In genomic region chr5:126893063-126893462, GRCm38 (mm10) we compare ENCODE assay signal across 31 mouse cellular contexts.
DNase-seq lines count a peak whose midpoint lies in the region; ATAC-seq and TF ChIP-seq lines count a peak whose summit lies in the region.
"Had no signal": no experiment of that assay in that cellular context is flagged by ENCODE, and none has a peak within 500 bp of the region (broad histone marks: within the 10 kb centered on the region; RNA-seq: fewer than 3 reads in every experiment).

No protein-coding gene starts in this region.

- no peaks in the 10 kb centered on the region for H3K36me3 ChIP-seq in midbrain, postnatal 0 days (ENCODE audit: insufficient read depth, low read length)
- no peaks in the 10 kb centered on the region for H3K36me3 ChIP-seq in midbrain, embryonic 13.5 days
- H3K36me3 ChIP-seq in MEL (ENCODE audit: control insufficient read depth in 1 of 2, insufficient read depth in 2 of 2, low read length in 2 of 2) = no peaks in the 10 kb centered on the region
- no peaks in the 10 kb centered on the region for H3K36me3 ChIP-seq in thymus, adult 2 months (ENCODE audit: control insufficient read depth, insufficient read depth, low read length)
- H3K36me3 ChIP-seq: heart, embryonic 15.5 days; hindbrain, embryonic 12.5 days; limb, embryonic 12.5 days; midbrain, embryonic 10.5 days; neural tube, embryonic 12.5 days had no signal

- no peak overlapping the region for H3K4me3 ChIP-seq in layer of hippocampus, adult 2 months
- no peak overlapping the region for H3K4me3 ChIP-seq in midbrain, postnatal 0 days (ENCODE audit: low read depth, low read length)
- H3K4me3 ChIP-seq in midbrain, embryonic 13.5 days (replicated peaks) = no peak overlapping the region
- no peak overlapping the region for H3K4me3 ChIP-seq in MEL (ENCODE audit: control insufficient read depth in 1 of 2, insufficient read depth in 1 of 2, low read depth in 2 of 2, low read length in 2 of 2)
- no peak overlapping the region for H3K4me3 ChIP-seq in thymus, adult 2 months (ENCODE audit: control insufficient read depth, insufficient read depth, low read length)
- H3K4me3 ChIP-seq: forebrain, embryonic 13.5 days; gastrocnemius, adult 2 months; heart, embryonic 15.5 days; hindbrain, embryonic 12.5 days; limb, embryonic 12.5 days; midbrain, embryonic 10.5 days; myocyte; neural tube, embryonic 12.5 days had no signal

- no peak overlapping the region for H3K27ac ChIP-seq in layer of hippocampus, adult 2 months
- no peak overlapping the region for H3K27ac ChIP-seq in midbrain, postnatal 0 days (ENCODE audit: low read depth, low read length)
- no peak overlapping the region for H3K27ac ChIP-seq in midbrain, embryonic 13.5 days
- H3K27ac ChIP-seq in MEL (ENCODE audit: control insufficient read depth, low read depth, low read length) = no peak overlapping the region
- H3K27ac ChIP-seq in thymus, adult 2 months (ENCODE audit: control insufficient read depth, insufficient read depth, low read length) = no peak overlapping the region
- H3K27ac ChIP-seq: forebrain, embryonic 13.5 days; gastrocnemius, adult 2 months; heart, embryonic 15.5 days; hindbrain, embryonic 12.5 days; limb, embryonic 12.5 days; midbrain, embryonic 10.5 days; neural tube, embryonic 12.5 days had no signal

- H3K27me3 ChIP-seq in midbrain, postnatal 0 days (ENCODE audit: insufficient read depth, low read length) = no peaks in the 10 kb centered on the region
- no peaks in the 10 kb centered on the region for H3K27me3 ChIP-seq in midbrain, embryonic 13.5 days
- no peaks in the 10 kb centered on the region for H3K27me3 ChIP-seq in MEL (ENCODE audit: control insufficient read depth in 1 of 2, insufficient read depth in 2 of 2, low read length in 2 of 2)
- H3K27me3 ChIP-seq in thymus, adult 2 months (ENCODE audit: control insufficient read depth, insufficient read depth, low read length) = no peaks in the 10 kb centered on the region
- H3K27me3 ChIP-seq: forebrain, embryonic 13.5 days; heart, embryonic 15.5 days; hindbrain, embryonic 12.5 days; limb, embryonic 12.5 days; neural tube, embryonic 12.5 days had no signal

- no peaks in the 10 kb centered on the region for H3K79me2 ChIP-seq in MEL (ENCODE audit: control insufficient read depth, insufficient read depth, low read length, poor library complexity)

- no peak for DNase-seq in layer of hippocampus, adult 2 months (ENCODE audit: low spot score in 2 of 2)
- DNase-seq in layer of hippocampus, adult 9-11 months = no peak
- DNase-seq in midbrain, postnatal 0 days (ENCODE audit: low spot score) = no peak
- peak; percentile 10 for DNase-seq in MEL (ENCODE audit: low read depth, low spot score)
- DNase-seq in brain, embryonic 14.5 days (ENCODE audit: low read depth) = no peak
- DNase-seq in thymus, adult 2 months = no peak
- no peak for DNase-seq in frontal cortex, postnatal 36 days (ENCODE audit: low spot score in 2 of 2)
- DNase-seq: adrenal gland, adult 8-10 months; B cell, adult 2 months; cerebellum, adult 11 months; cerebellum, adult 9-10 months; cerebellum, postnatal 36 days; gastrocnemius, adult 2 months; heart, postnatal 36 days; kidney, adult 9 months; kidney, postnatal 10 days; lung, adult 2 months; lung, postnatal 14 days; right cerebral cortex, adult 18-20 months; spleen, adult 18-20 months; thymus, postnatal 14 days had no signal

- no peak for TF ChIP-seq POLR2A in MEL (IDR thresholded peaks at IDR 0.05; ENCODE audit: control insufficient read depth in 1 of 2, insufficient read depth in 1 of 2, low read depth in 1 of 2, low read length in 2 of 2, poor library complexity in 1 of 2)
- no peak for TF ChIP-seq POLR2A in brain, embryonic 14.5 days (IDR thresholded peaks at IDR 0.05; ENCODE audit: borderline replicate concordance, extremely low read depth, insufficient read depth, insufficient read length, poor library complexity, severe bottlenecking)
- no peak for TF ChIP-seq POLR2A in thymus, adult 2 months (IDR thresholded peaks at IDR 0.05; ENCODE audit: control insufficient read depth, extremely low read depth, insufficient read depth, low read length, poor library complexity)

- ATAC-seq in midbrain, postnatal 0 days (ENCODE audit: low FRiP score) = no peak
- ATAC-seq in midbrain, embryonic 13.5 days = no peak
- ATAC-seq: forebrain, embryonic 13.5 days; intestine, postnatal 0 days; midbrain, embryonic 16.5 days had no signal

- WGBS in midbrain, postnatal 0 days = 92% methylated on average over 4 of the region's 4 CpGs
- WGBS in midbrain, embryonic 13.5 days = 92% methylated on average over 4 of the region's 4 CpGs
- 91% methylated on average over 4 of the region's 4 CpGs for WGBS in thymus, adult 2 months

- TF ChIP-seq EP300 in MEL (IDR thresholded peaks at IDR 0.05; ENCODE audit: low read depth in 1 of 2, low read length in 2 of 2) = no peak

- no peak overlapping the region for H3K9ac ChIP-seq in midbrain, postnatal 0 days (replicated peaks; ENCODE audit: low read length, poor library complexity, severe bottlenecking)
- H3K9ac ChIP-seq in midbrain, embryonic 13.5 days (replicated peaks) = no peak overlapping the region
- H3K9ac ChIP-seq in MEL (ENCODE audit: control insufficient read depth, low read depth, low read length, poor library complexity, severe bottlenecking) = no peak overlapping the region
- H3K9ac ChIP-seq: forebrain, embryonic 13.5 days; heart, embryonic 15.5 days; hindbrain, embryonic 12.5 days; limb, embryonic 12.5 days; neural tube, embryonic 12.5 days had no signal

- TF ChIP-seq CTCF in layer of hippocampus, adult 2 months (conservative IDR thresholded peaks at IDR 0.05) = peak; percentile 41
- peak; percentile 48 for TF ChIP-seq CTCF in midbrain, postnatal 0 days (IDR thresholded peaks at IDR 0.05)
- peak; percentile 18 to 29 (median 22); a peak in 3 of 6 replicates for TF ChIP-seq CTCF in MEL (IDR thresholded peaks at IDR 0.05 in 2 of 3, conservative IDR thresholded peaks at IDR 0.05 in 1 of 3; ENCODE audit: control insufficient read depth in 1 of 3, insufficient read depth in 1 of 3, low read depth in 2 of 3, low read length in 3 of 3, poor library complexity in 1 of 3, severe bottlenecking in 1 of 3)
- peak; percentile 25; the same call in 1 of the 2 replicates for TF ChIP-seq CTCF in brain, embryonic 14.5 days (IDR thresholded peaks at IDR 0.05; ENCODE audit: borderline replicate concordance, extremely low read depth, insufficient read depth, insufficient read length)
- no peak for TF ChIP-seq CTCF in thymus, adult 2 months (IDR thresholded peaks at IDR 0.05; ENCODE audit: borderline replicate concordance, control insufficient read depth, extremely low read depth, insufficient read depth, low read length, poor library complexity)

- no peak for TF ChIP-seq RAD21 in MEL (IDR thresholded peaks at IDR 0.05; ENCODE audit: low read depth, low read length)

- H3K4me2 ChIP-seq in midbrain, postnatal 0 days (ENCODE audit: low read depth, low read length, poor library complexity, severe bottlenecking) = no peak overlapping the region
- no peak overlapping the region for H3K4me2 ChIP-seq in midbrain, embryonic 13.5 days (replicated peaks)
- H3K4me2 ChIP-seq: forebrain, embryonic 13.5 days; heart, embryonic 15.5 days; hindbrain, embryonic 12.5 days; limb, embryonic 12.5 days; neural tube, embryonic 12.5 days had no signal

- no peaks in the 10 kb centered on the region; the same call in 1 of the 2 replicates for H3K4me1 ChIP-seq in midbrain, postnatal 0 days (ENCODE audit: insufficient read depth, low read length)
- H3K4me1 ChIP-seq in midbrain, embryonic 13.5 days (replicated peaks) = no peaks in the 10 kb centered on the region
- no peaks in the 10 kb centered on the region for H3K4me1 ChIP-seq in MEL (ENCODE audit: control insufficient read depth in 1 of 2, insufficient read depth in 2 of 2, low read length in 2 of 2)
- no peaks in the 10 kb centered on the region for H3K4me1 ChIP-seq in thymus, adult 2 months (replicated peaks; ENCODE audit: control insufficient read depth, insufficient read depth, low read length)
- H3K4me1 ChIP-seq: forebrain, embryonic 13.5 days; hindbrain, embryonic 12.5 days; limb, embryonic 12.5 days; midbrain, embryonic 10.5 days; neural tube, embryonic 12.5 days had no signal

- H3K9me3 ChIP-seq in midbrain, postnatal 0 days (ENCODE audit: low read length) = no peaks in the 10 kb centered on the region
- H3K9me3 ChIP-seq in midbrain, embryonic 13.5 days = 0 out of 2 replicates have a peak, but pooled peaks cover 4% of the 10 kb centered on the region
- no peaks in the 10 kb centered on the region for H3K9me3 ChIP-seq in MEL (replicated peaks; ENCODE audit: insufficient read depth, low read length)
- H3K9me3 ChIP-seq: forebrain, embryonic 13.5 days; limb, embryonic 12.5 days; midbrain, embryonic 10.5 days; neural tube, embryonic 12.5 days had no signal

TF ChIP-seq in MEL, 35 proteins besides CTCF, POLR2A, EP300 and RAD21:
- TF ChIP-seq MAX (IDR thresholded peaks at IDR 0.05; ENCODE audit: low read length) = no peak
- TF ChIP-seq TAL1 (IDR thresholded peaks at IDR 0.05; ENCODE audit: low read length) = no peak
- no peak for TF ChIP-seq JUND (IDR thresholded peaks at IDR 0.05; ENCODE audit: low read depth, low read length)
- no peak for TF ChIP-seq GABPA (IDR thresholded peaks at IDR 0.05; ENCODE audit: low read depth, low read length)
- no peak for TF ChIP-seq POLR2AphosphoS5 (IDR thresholded peaks at IDR 0.05; ENCODE audit: borderline replicate concordance, low read depth, low read length)
- no peak for TF ChIP-seq E2F4 (IDR thresholded peaks at IDR 0.05; ENCODE audit: borderline replicate concordance, low read depth, low read length)
